8 mouse cellular contexts compared by ENCODE assay signal in the genomic region with DNA sequence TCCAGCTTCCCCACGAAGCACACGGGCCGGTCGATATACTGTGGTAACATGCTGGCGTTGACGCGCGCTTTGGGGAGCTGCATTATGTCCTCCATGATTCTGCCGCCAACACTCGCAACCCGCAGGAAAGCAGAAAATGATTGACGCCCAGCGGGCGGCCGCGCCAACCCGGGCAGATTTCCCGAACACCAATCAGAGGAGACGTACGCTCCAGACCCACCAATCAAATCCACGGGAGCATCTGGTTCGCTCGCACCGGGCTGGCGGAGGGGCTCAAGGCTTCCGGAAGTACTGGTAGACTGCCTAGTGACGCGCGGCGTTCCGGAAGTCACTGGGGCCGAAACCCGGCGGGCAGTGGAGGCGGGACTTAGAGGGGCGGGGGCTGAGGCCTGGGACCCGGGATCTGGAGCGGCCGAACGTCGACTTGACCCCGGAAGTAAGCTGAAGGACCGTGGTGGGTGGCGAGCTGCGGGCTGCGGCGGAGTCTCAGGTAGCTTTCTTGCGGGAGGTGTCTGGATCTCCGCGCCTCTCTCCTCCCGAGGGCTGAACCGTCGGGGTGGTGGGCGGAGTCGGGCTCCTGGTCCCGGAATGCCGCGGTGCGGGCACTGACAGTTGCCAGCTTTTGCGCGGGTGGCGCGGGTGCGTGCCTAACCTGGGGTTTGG. TPM values are rescaled to one million over a fixed set of nuclear protein-coding genes. Genes with fewer than 3 reads are reported as not detected.
A peak's percentile ranks its signal among the peaks of the same experiment; 100 is the strongest.
DNase-seq lines count a peak whose midpoint lies in the region; ATAC-seq and TF ChIP-seq lines count a peak whose summit lies in the region.

TSS of gene Rpa3 (minus strand) at position 170 of the 663 bp plus-strand sequence.
TSS of gene Umad1 (plus strand) at position 285 of the 663 bp plus-strand sequence.
TSS of gene Gm45062 (plus strand) at position 447 of the 663 bp plus-strand sequence.

- peaks cover 2% of the 10 kb centered on the region for H3K36me3 ChIP-seq in ES-Bruce4 (ENCODE audit: control insufficient read depth, insufficient read depth, low read length, poor library complexity, severe bottlenecking)
- H3K36me3 ChIP-seq in forebrain, embryonic 13.5 days (ENCODE audit: poor library complexity, severe bottlenecking) = peaks cover 3% of the 10 kb centered on the region; the same call in 1 of the 2 replicates
- peaks cover 3% of the 10 kb centered on the region; the same call in 1 of the 2 replicates for H3K36me3 ChIP-seq in liver, postnatal 0 days (replicated peaks; ENCODE audit: insufficient read depth, low read length)
- no peaks in the 10 kb centered on the region for H3K36me3 ChIP-seq in neural tube, embryonic 14.5 days (ENCODE audit: control insufficient read depth, insufficient read depth, low read length)

- DNase-seq in heart, postnatal 10 days = peak; percentile 98
- peak; percentile 96 for DNase-seq in large intestine, adult 2 months (ENCODE audit: low read depth, low spot score)
- peak; percentile 97 for DNase-seq in liver, postnatal 0 days
- peak; percentile 95 for DNase-seq in testis, postnatal 10 days (ENCODE audit: low spot score)

- H3K9ac ChIP-seq in ES-Bruce4 (ENCODE audit: low read depth, poor library complexity, severe bottlenecking) = peak within 1 kb of the TSS; percentile 72
- peak within 1 kb of the TSS; percentile 83 for H3K9ac ChIP-seq in forebrain, embryonic 13.5 days
- H3K9ac ChIP-seq in liver, postnatal 0 days (replicated peaks) = peak within 1 kb of the TSS; percentile 71
- H3K9ac ChIP-seq in neural tube, embryonic 14.5 days (replicated peaks; ENCODE audit: low read depth, low read length) = peak within 1 kb of the TSS; percentile 68

- H3K4me3 ChIP-seq in ES-Bruce4 (ENCODE audit: low read depth, low read length) = peak within 1 kb of the TSS; percentile 98
- H3K4me3 ChIP-seq in forebrain, embryonic 13.5 days = peak within 1 kb of the TSS; percentile 85
- H3K4me3 ChIP-seq in liver, postnatal 0 days (ENCODE audit: low read depth, low read length) = peak within 1 kb of the TSS; percentile 86
- H3K4me3 ChIP-seq in neural tube, embryonic 14.5 days (ENCODE audit: low read depth, low read length) = peak within 1 kb of the TSS; percentile 77

- under 1% methylated on average over 64 of the region's 64 CpGs for WGBS in forebrain, embryonic 13.5 days
- under 1% methylated on average over 64 of the region's 64 CpGs for WGBS in large intestine, adult 2 months
- WGBS in liver, postnatal 0 days (ENCODE audit: insufficient replicate concordance) = under 1% methylated on average over 64 of the region's 64 CpGs
- WGBS in neural tube, embryonic 14.5 days = under 1% methylated on average over 63 of the region's 64 CpGs

- intact Hi-C loops in heart, postnatal 10 days (cut with DNase I) = loop anchor here (5.0 kb wide), 1 partner anchor 47 kb away; no protein-coding TSS in a partner anchor

- H3K27ac ChIP-seq in ES-Bruce4 (ENCODE audit: insufficient read depth, low read length) = no peak within 1 kb of the TSS
- H3K27ac ChIP-seq in forebrain, embryonic 13.5 days = peak within 1 kb of the TSS; percentile 71
- H3K27ac ChIP-seq in liver, postnatal 0 days (ENCODE audit: low read depth) = peak within 1 kb of the TSS; percentile 88
- peak within 1 kb of the TSS; percentile 72 for H3K27ac ChIP-seq in neural tube, embryonic 14.5 days (ENCODE audit: low read depth, low read length)

- ATAC-seq in cerebellum, adult (ENCODE audit: insufficient number of reproducible peaks, low FRiP score, low TSS enrichment) = peak; percentile 99
- peak; percentile 100 for ATAC-seq in forebrain, embryonic 13.5 days
- peak; percentile 100 for ATAC-seq in liver, postnatal 0 days
- ATAC-seq in neural tube, embryonic 14.5 days (ENCODE audit: low read depth) = peak; percentile 100

- no peaks in the 10 kb centered on the region for H3K9me3 ChIP-seq in ES-Bruce4 (replicated peaks; ENCODE audit: control insufficient read depth, insufficient read depth, low read length, poor library complexity, severe bottlenecking)
- H3K9me3 ChIP-seq in forebrain, embryonic 13.5 days (replicated peaks) = no peaks in the 10 kb centered on the region
- no peaks in the 10 kb centered on the region for H3K9me3 ChIP-seq in liver, postnatal 0 days (ENCODE audit: low read length)
- no peaks in the 10 kb centered on the region for H3K9me3 ChIP-seq in neural tube, embryonic 14.5 days (ENCODE audit: control insufficient read depth, low read length)

- H3K27me3 ChIP-seq in ES-Bruce4 (ENCODE audit: control insufficient read depth, insufficient read depth, low read length, poor library complexity, severe bottlenecking) = no peaks in the 10 kb centered on the region
- no peaks in the 10 kb centered on the region for H3K27me3 ChIP-seq in forebrain, embryonic 13.5 days
- no peaks in the 10 kb centered on the region for H3K27me3 ChIP-seq in liver, postnatal 0 days (ENCODE audit: insufficient read depth, low read length)
- no peaks in the 10 kb centered on the region for H3K27me3 ChIP-seq in neural tube, embryonic 14.5 days (ENCODE audit: control insufficient read depth, insufficient read depth, low read length)

- TF ChIP-seq EP300 in ES-Bruce4 (IDR thresholded peaks at IDR 0.05; ENCODE audit: insufficient read depth, low read depth, low read length) = no peak
- TF ChIP-seq EP300 in liver, postnatal 0 days (IDR thresholded peaks at IDR 0.05; ENCODE audit: low read depth) = peak; percentile 55

- H3K4me2 ChIP-seq in forebrain, embryonic 13.5 days = peak within 1 kb of the TSS; percentile 90
- peak within 1 kb of the TSS; percentile 80 for H3K4me2 ChIP-seq in liver, postnatal 0 days (ENCODE audit: low read depth, low read length)
- H3K4me2 ChIP-seq in neural tube, embryonic 14.5 days (ENCODE audit: low read depth, low read length) = peak within 1 kb of the TSS; percentile 71

- peak; percentile 73 for TF ChIP-seq POLR2A in ES-Bruce4 (IDR thresholded peaks at IDR 0.05; ENCODE audit: insufficient read depth, low read length)

- H3K4me1 ChIP-seq in ES-Bruce4 (ENCODE audit: control insufficient read depth, insufficient read depth, low read length) = no peaks in the 10 kb centered on the region
- peaks cover 22% of the 10 kb centered on the region for H3K4me1 ChIP-seq in forebrain, embryonic 13.5 days
- peaks cover 9% of the 10 kb centered on the region; the same call in 1 of the 2 replicates for H3K4me1 ChIP-seq in liver, postnatal 0 days (ENCODE audit: insufficient read depth)
- 0 out of 2 replicates have a peak, but pooled peaks cover 10% of the 10 kb centered on the region for H3K4me1 ChIP-seq in neural tube, embryonic 14.5 days (ENCODE audit: control insufficient read depth, insufficient read depth, low read length)

- TF ChIP-seq CTCF in ES-Bruce4 (IDR thresholded peaks at IDR 0.05; ENCODE audit: low read depth, low read length) = no peak
- TF ChIP-seq CTCF in liver, postnatal 0 days (IDR thresholded peaks at IDR 0.05; ENCODE audit: low read depth) = no peak

RNA-seq across cellular contexts. Expression of gene Rpa3, which starts in this region (rescaled TPM):
- polyA plus RNA-seq in ES-Bruce4 (2011; ENCODE audit: insufficient read depth, insufficient read length, low read depth, missing spikeins) = 153 and 163 TPM in 2 replicates
- 153 and 172 TPM in 2 replicates for polyA plus RNA-seq in forebrain, embryonic 13.5 days (2015; fragmentation: Nextera tagmentation; extraction: Ambion mirVana)
- 10 to 100 TPM; 22.5 to 30.5 TPM for total RNA-seq in heart, postnatal 10 days (2021)
- 7.4 and 7.7 TPM in 2 replicates for polyA plus RNA-seq in large intestine, adult 2 months (2012; rRNA removed)
- 71.1 and 77.0 TPM in 2 replicates for polyA plus RNA-seq in liver, postnatal 0 days (2015; fragmentation: Nextera tagmentation; extraction: Ambion mirVana)
- 49.4 and 52.5 TPM in 2 replicates for polyA plus RNA-seq in neural tube, embryonic 14.5 days (2014; fragmentation: Nextera tagmentation; extraction: Ambion mirVana)

RNA-seq across cellular contexts. Expression of gene Umad1, which starts in this region (rescaled TPM):
- polyA plus RNA-seq in ES-Bruce4 (2011; ENCODE audit: insufficient read depth, insufficient read length, low read depth, missing spikeins) = 2.5 and 5.2 TPM in 2 replicates
- polyA plus RNA-seq in forebrain, embryonic 13.5 days (2015; fragmentation: Nextera tagmentation; extraction: Ambion mirVana) = 30.3 and 33.0 TPM in 2 replicates
- total RNA-seq in heart, postnatal 10 days (2021) = 10 to 100 TPM; 11.5 to 12.2 TPM
- 12.7 and 17.8 TPM in 2 replicates for polyA plus RNA-seq in large intestine, adult 2 months (2012; rRNA removed)
- polyA plus RNA-seq in liver, postnatal 0 days (2015; fragmentation: Nextera tagmentation; extraction: Ambion mirVana) = 14.6 and 15.6 TPM in 2 replicates
- 55.4 and 60.0 TPM in 2 replicates for polyA plus RNA-seq in neural tube, embryonic 14.5 days (2014; fragmentation: Nextera tagmentation; extraction: Ambion mirVana)

RNA-seq across cellular contexts. Expression of gene Gm45062, which starts in this region (rescaled TPM):
- 5.1 and 5.8 TPM in 2 replicates for polyA plus RNA-seq in ES-Bruce4 (2011; ENCODE audit: insufficient read depth, insufficient read length, low read depth, missing spikeins)
- 23.0 and 23.1 TPM in 2 replicates for polyA plus RNA-seq in forebrain, embryonic 13.5 days (2015; fragmentation: Nextera tagmentation; extraction: Ambion mirVana)
- under 1 TPM in 1 of 2 experiments, not detected in 1; 0.15 TPM for total RNA-seq in heart, postnatal 10 days (2021)
- 1.7 and 2.2 TPM in 2 replicates for polyA plus RNA-seq in large intestine, adult 2 months (2012; rRNA removed)
- 0.65 and 0.85 TPM in 2 replicates for polyA plus RNA-seq in liver, postnatal 0 days (2015; fragmentation: Nextera tagmentation; extraction: Ambion mirVana)
- 7.7 and 18.3 TPM in 2 replicates for polyA plus RNA-seq in neural tube, embryonic 14.5 days (2014; fragmentation: Nextera tagmentation; extraction: Ambion mirVana)
